Mouse (Mus musculus) kidney, postnatal 0 days (tissue): ENCODE data around the gene Gm20388. TPM values are rescaled to one million over a fixed set of nuclear protein-coding genes. Genes with fewer than 3 reads are reported as not detected.

Source experiments
- ATAC-seq: fragments of 200-750 bp; cut with Nextera tagmentation; replicated peaks from 2 replicates; pipeline ENCODE4 v1.8.0; 2017; ENCODE audit warnings: low read depth, moderate number of reproducible peaks, moderate TSS enrichment, moderate library complexity; ENCODE audit not compliant: low FRiP score
- DNase-seq: peaks from one replicate; pipeline ENCODE4 v3.0.0-alpha.2; 2016; ENCODE audit warnings: low spot score
- H3K27ac ChIP-seq: fragments of 300-500 bp; sonication (generic); 2 replicates; pipeline ENCODE4 v1.5.1; 2014; ENCODE audit warnings: mild to moderate bottlenecking
- H3K27me3 ChIP-seq: fragments of 300-500 bp; sonication (generic); 2 replicates; pipeline ENCODE4 v1.6.1; 2014; ENCODE audit warnings: low read length, mixed read lengths; ENCODE audit not compliant: insufficient read depth
- H3K36me3 ChIP-seq: fragments of 300-500 bp; sonication (generic); 2 replicates; pipeline ENCODE4 v1.6.1; 2014; ENCODE audit warnings: low read length, mixed read lengths; ENCODE audit not compliant: insufficient read depth
- H3K4me1 ChIP-seq: fragments of 300-500 bp; sonication (generic); replicated peaks from 2 replicates; pipeline ENCODE4 v1.6.1; 2014; ENCODE audit warnings: antibody characterized with exemption, low read length, mixed read lengths; ENCODE audit not compliant: insufficient read depth
- H3K4me2 ChIP-seq: fragments of 300-500 bp; sonication (generic); 2 replicates; pipeline ENCODE4 v1.6.1; 2014; ENCODE audit warnings: mild to moderate bottlenecking, low read length, moderate library complexity, mixed read lengths
- H3K4me3 ChIP-seq: fragments of 300-500 bp; sonication (generic); replicated peaks from 2 replicates; pipeline ENCODE4 v1.5.1; 2014; ENCODE audit warnings: low read depth, low read length
- H3K9ac ChIP-seq: fragments of 300-500 bp; sonication (generic); 2 replicates; pipeline ENCODE4 v1.6.1; 2014; ENCODE audit warnings: low read depth, low read length
- H3K9me3 ChIP-seq: fragments of 300-500 bp; sonication (generic); replicated peaks from 2 replicates; pipeline ENCODE4 v1.6.1; 2016; ENCODE audit warnings: low read length, inconsistent platforms, mixed read lengths
- CTCF ChIP-seq: IDR thresholded peaks from 2 replicates; pipeline ENCODE4 v1.5.1; 2016; ENCODE audit warnings: antibody characterized with exemption, low read depth, mild to moderate bottlenecking, moderate library complexity
- WGBS: fragments of 180-500 bp; shearing (Covaris S2); extraction: QIAGEN DNeasy Blood & Tissue Kit; methylation state at CpG from one replicate; pipeline ENCODE4 v1.1.7; 2014; 5-methylcytosine and 5-hydroxymethylcytosine counted together
- polyA plus RNA-seq: library from polyadenylated mRNA; unstranded; fragments of >200 nt; fragmentation: Nextera tagmentation; extraction: Ambion mirVana; gene quantifications from 2 replicates; pipeline ENCODE4 v1.2.1, GENCODE M21; 2015

Gm20388 gene
- polyA plus RNA-seq, 1 experiment from 2014 or later, result not detected

DNA sequence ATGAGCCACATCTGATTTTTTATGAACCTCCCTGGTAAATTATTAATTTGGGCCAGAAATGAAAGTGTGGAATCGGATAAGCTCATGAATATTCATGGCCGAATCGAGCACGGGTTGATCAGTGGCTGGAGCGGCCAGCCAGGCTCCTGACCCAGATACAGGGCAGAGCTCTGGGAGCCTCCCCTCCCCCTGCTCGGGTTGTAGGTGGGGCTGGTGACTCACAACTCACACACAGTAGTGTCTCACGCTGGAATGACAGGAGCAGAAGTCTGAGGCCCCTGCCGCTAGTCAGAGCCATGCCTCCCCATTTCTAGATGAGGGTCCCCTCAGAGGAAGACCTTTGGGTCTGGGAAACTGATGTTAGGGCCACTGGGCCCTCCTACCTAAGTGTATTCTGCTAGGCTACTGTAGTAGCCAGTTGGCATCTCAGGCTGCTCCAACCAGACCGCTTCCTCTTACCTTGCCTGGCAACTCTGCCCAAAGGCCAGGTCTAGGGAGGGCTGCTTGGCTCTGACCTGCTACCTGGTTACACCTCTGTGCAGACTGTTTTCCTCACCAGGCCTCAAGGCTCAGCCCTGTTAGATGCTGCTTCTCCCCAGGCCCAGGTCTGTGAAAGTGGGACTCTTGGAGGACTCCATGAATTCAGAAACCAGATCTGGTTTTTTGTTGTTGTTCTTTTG lies 588.4 kb downstream of the Gm20388 start:
- Histone ChIP-seq H3K9ac (no peak overlapping the region), H3K4me2 (0 out of 2 replicates have a peak overlapping the region, but pooled peaks have one; percentile 0), H3K27ac (peak overlapping the region; percentile 64), H3K4me1 (peaks cover 59% of the 10 kb centered on the region), H3K27me3 (no peaks in the 10 kb centered on the region), H3K9me3 (no peaks in the 10 kb centered on the region), H3K4me3 (no peak overlapping the region), H3K36me3 (no peaks in the 10 kb centered on the region)
- peak; percentile 74 for ATAC-seq
- TF ChIP-seq CTCF, result no peak
- WGBS, result 28% methylated on average over 9 of the region's 9 CpGs
- DNase-seq, result no peak

DNA sequence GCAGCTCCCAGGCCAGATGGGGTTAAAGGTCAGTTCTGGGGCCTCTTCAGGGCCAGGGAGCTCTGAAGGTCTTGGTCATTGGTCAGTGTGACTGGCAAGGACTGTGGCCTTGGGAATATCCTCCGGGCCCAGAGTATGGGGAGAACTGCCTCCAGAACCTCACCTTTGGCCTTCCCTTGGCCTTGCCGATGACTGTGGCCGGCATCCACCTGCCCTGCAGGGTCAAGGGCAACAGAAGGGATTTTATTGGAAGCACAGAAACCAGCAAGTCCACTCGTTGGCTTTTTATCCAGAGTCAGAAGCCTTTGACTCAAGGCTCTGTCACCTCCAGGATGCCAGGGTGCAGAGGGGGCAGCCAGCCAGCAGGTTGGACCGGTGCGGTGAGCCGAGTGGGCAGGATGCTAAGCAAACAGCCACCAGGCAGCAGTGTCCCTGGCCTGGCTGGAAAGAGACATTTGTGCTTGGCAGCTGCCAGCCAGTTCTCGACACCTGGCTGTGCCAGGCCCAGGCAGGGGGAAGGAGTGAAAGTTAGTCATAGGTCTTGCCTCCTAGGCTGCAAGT lies 590.1 kb downstream of the Gm20388 start:
- Histone ChIP-seq H3K27ac (0 out of 2 replicates have a peak overlapping the region, but pooled peaks have one; percentile 25), H3K9me3 (no peaks in the 10 kb centered on the region), H3K9ac (no peak overlapping the region), H3K4me1 (peaks cover 61% of the 10 kb centered on the region), H3K4me3 (no peak overlapping the region), H3K27me3 (no peaks in the 10 kb centered on the region), H3K4me2 (no peak overlapping the region), H3K36me3 (no peaks in the 10 kb centered on the region)
- 74% methylated on average over 8 of the region's 8 CpGs for WGBS
- TF ChIP-seq CTCF, result no peak
- DNase-seq, result no peak
- no peak for ATAC-seq

DNA sequence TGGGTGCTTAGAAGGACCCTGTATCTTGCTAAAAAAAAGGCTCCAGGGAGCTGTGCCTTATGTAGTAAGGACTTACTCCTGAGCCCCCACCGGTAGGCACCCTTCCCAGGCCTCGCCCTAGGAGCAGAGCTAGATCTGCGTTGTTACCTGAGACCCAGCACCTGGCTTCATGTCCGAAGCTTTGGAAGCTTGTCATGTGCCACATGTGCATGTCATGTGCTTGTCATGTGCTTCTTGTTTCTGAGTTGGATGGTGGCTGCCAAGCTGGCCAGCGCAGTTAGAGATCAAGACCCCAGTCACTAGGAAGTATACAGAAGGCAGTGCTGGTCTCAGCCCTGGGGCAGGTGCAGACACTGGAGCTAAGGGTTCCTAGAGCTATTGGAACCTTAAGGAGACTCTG lies 590.8 kb downstream of the Gm20388 start:
- H3K4me3 ChIP-seq, result no peak overlapping the region

DNA sequence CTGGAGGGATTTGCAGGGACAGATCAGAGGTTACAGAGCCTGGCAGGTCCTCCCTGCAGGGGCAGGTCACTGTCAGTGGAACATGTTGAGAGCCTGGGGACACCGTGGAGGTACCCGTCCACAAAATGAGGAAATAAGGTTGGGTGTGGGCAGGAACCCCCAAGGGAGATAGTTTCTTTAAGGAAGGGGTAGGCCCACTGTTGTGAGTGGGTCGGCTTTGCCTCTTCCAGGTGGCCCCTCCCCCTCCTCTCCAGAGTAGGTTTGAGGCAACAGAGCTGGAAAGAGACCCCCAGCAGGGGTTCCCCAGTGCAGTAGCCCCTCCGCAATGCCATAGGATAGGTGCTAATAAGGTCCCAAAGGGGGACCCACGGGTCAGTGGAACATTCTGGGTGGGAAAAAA lies 591.8 kb downstream of the Gm20388 start:
- H3K27me3 ChIP-seq, result no peaks in the 10 kb centered on the region
- TF ChIP-seq CTCF, result no peak
- H3K27ac ChIP-seq, result no peak overlapping the region
- no peak for DNase-seq
- H3K4me3 ChIP-seq, result no peak overlapping the region
- H3K4me2 ChIP-seq, result no peak overlapping the region
- ATAC-seq, result no peak
- no peak overlapping the region for H3K9ac ChIP-seq
- H3K9me3 ChIP-seq, result no peaks in the 10 kb centered on the region
- WGBS, result 64% methylated on average over 5 of the region's 5 CpGs
- no peaks in the 10 kb centered on the region for H3K36me3 ChIP-seq
- peaks cover 56% of the 10 kb centered on the region for H3K4me1 ChIP-seq

More for the DNA sequence above, 590.8 kb downstream of the Gm20388 start:
- no peaks in the 10 kb centered on the region for H3K36me3 ChIP-seq
- H3K9ac ChIP-seq, result no peak overlapping the region
- TF ChIP-seq CTCF, result no peak
- no peak overlapping the region for H3K4me2 ChIP-seq
- H3K4me1 ChIP-seq, result peaks cover 64% of the 10 kb centered on the region
- H3K27me3 ChIP-seq, result no peaks in the 10 kb centered on the region
- no peak for ATAC-seq
- 89% methylated on average over 5 of the region's 5 CpGs for WGBS
- no peak for DNase-seq
- H3K9me3 ChIP-seq, result no peaks in the 10 kb centered on the region
- 0 out of 2 replicates have a peak overlapping the region, but pooled peaks have one; percentile 6 for H3K27ac ChIP-seq

DNA sequence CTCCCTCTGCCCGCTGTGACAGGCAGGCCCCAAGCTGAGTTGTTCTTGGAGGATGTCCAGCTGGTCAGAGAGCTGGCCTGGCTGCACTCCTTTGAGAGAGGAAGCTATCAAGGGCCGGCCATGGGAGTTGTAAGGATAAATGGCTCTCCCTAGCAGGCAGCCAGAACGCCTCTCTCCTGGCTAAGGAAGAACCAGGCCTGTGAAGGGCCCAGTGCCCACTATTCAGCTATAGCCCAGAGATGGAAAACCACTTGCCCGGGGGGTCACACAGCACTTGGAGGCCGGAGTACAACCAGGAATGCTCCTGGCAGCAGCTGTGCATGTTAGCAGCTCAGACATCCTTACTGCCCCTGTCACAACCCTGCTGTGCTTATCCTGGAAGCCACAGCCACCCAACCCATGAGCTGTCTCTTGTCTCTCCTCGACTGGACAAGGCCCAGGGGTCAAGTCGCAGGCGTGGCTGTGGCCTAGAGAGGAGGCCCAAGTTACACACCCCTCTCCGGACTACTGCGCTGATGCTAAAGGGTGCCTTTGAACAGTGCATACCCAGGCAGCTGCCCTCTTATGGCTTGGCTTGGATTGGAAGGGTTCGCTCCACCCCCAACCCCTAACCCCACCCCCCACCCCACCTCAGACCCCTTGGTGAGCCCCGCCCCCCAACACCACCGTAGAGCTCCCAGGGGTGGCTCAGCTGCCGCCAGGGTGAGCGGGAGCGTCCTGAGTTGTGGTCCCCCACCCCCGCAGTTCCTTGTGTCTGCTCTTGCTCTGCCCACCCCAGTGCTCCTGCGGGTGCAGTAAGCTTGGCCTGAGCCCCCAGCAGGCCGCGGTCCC lies 593.8 kb downstream of the Gm20388 start:
- peak overlapping the region; percentile 35; the same call in 1 of the 2 replicates for H3K9ac ChIP-seq
- H3K4me3 ChIP-seq, result no peak overlapping the region
- H3K4me1 ChIP-seq, result peaks cover 45% of the 10 kb centered on the region
- H3K27me3 ChIP-seq, result no peaks in the 10 kb centered on the region
- peak; percentile 76 for DNase-seq
- no peak for ATAC-seq
- no peak for TF ChIP-seq CTCF
- H3K36me3 ChIP-seq, result no peaks in the 10 kb centered on the region
- peak overlapping the region; percentile 45 for H3K4me2 ChIP-seq
- no peaks in the 10 kb centered on the region for H3K9me3 ChIP-seq
- peak overlapping the region; percentile 48 for H3K27ac ChIP-seq
- 14% methylated on average over 18 of the region's 20 CpGs for WGBS

DNA sequence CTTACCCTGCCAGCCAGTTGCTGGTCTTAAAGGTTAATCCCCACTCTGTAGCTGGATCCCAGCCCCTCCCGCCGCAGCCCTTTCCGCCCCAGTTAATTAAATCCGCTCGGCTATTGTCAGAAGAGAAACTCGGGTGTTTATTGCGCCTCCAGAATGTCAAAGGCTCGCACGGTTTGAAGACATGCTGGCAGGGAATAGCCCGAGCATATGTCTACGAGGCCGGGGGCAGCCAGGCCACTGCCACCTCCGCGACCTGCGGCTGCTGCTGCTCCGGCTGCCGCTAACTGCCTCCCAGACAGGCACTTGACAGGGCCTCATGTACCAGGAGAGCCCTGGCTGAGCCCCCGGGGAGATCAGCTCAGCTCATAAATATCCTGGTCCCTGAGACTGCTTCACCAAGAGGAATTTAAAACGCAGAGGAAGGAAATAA lies 594.5 kb downstream of the Gm20388 start:
- peaks cover 50% of the 10 kb centered on the region for H3K4me1 ChIP-seq
- H3K9me3 ChIP-seq, result no peaks in the 10 kb centered on the region
- no peaks in the 10 kb centered on the region for H3K36me3 ChIP-seq
- ATAC-seq, result no peak
- H3K27ac ChIP-seq, result peak overlapping the region; percentile 48; the same call in 1 of the 2 replicates
- no peak for TF ChIP-seq CTCF
- H3K4me3 ChIP-seq, result no peak overlapping the region
- DNase-seq, result peak; percentile 69
- 4% methylated on average over 19 of the region's 19 CpGs for WGBS
- H3K4me2 ChIP-seq, result peak overlapping the region; percentile 45
- no peaks in the 10 kb centered on the region for H3K27me3 ChIP-seq
- H3K9ac ChIP-seq, result peak overlapping the region; percentile 35; the same call in 1 of the 2 replicates
